Mouse (Mus musculus): ENCODE measurements around the gene Myh7. TPM values are rescaled to one million over a fixed set of nuclear protein-coding genes. Genes with fewer than 3 reads are reported as not detected.
"Not testable (repeated sequence)": the region's sequence is repeated elsewhere in the genome, so short reads cannot be mapped to it uniquely, and the experiment has no call there.

Myh7 gene
- polyA plus RNA-seq, 1 experiment from 2014 or later = 13.1 TPM

- no peak for DNase-seq (ENCODE audit: low spot score)
- ATAC-seq (replicated peaks; ENCODE audit: insufficient number of reproducible peaks, low FRiP score, low TSS enrichment, low read depth) = no peak
- no peak overlapping the region for H3K4me2 ChIP-seq (ENCODE audit: low read depth, low read length)
- no peaks in the 10 kb centered on the region for H3K36me3 ChIP-seq (replicated peaks; ENCODE audit: control insufficient read depth, insufficient read depth, low read depth, low read length)
- H3K27me3 ChIP-seq (ENCODE audit: control insufficient read depth, insufficient read depth, low read length) = no peaks in the 10 kb centered on the region
- 92% methylated on average over 11 of the region's 11 CpGs for WGBS
- no peak overlapping the region for H3K9ac ChIP-seq (replicated peaks; ENCODE audit: low read length)
- H3K4me3 ChIP-seq (ENCODE audit: low read depth, low read length) = no peak overlapping the region
- no peaks in the 10 kb centered on the region for H3K9me3 ChIP-seq (replicated peaks; ENCODE audit: control insufficient read depth, low read length)
- no peaks in the 10 kb centered on the region for H3K4me1 ChIP-seq (ENCODE audit: control insufficient read depth, insufficient read depth, low read length)
- H3K27ac ChIP-seq (replicated peaks; ENCODE audit: low read depth, low read length) = no peak overlapping the region
These were observed 30.7 kb downstream of the Myh7 start for GRCm38 (mm10) chr14:54963727-54964126.

- no peak overlapping the region for H3K4me2 ChIP-seq (ENCODE audit: low read depth, low read length)
- no peak overlapping the region for H3K27ac ChIP-seq (replicated peaks; ENCODE audit: low read depth, low read length)
- DNase-seq (ENCODE audit: low spot score) (no peak), ATAC-seq (replicated peaks; ENCODE audit: insufficient number of reproducible peaks, low FRiP score, low TSS enrichment, low read depth) (no peak)
- H3K9ac ChIP-seq (replicated peaks; ENCODE audit: low read length) = no peak overlapping the region
- H3K4me3 ChIP-seq (ENCODE audit: low read depth, low read length) = no peak overlapping the region
- H3K9me3 ChIP-seq (replicated peaks; ENCODE audit: control insufficient read depth, low read length) = no peaks in the 10 kb centered on the region
- H3K27me3 ChIP-seq (ENCODE audit: control insufficient read depth, insufficient read depth, low read length) = no peaks in the 10 kb centered on the region
- H3K36me3 ChIP-seq (replicated peaks; ENCODE audit: control insufficient read depth, insufficient read depth, low read depth, low read length) = no peaks in the 10 kb centered on the region
- WGBS = 83% methylated on average over 7 of the region's 7 CpGs
- no peaks in the 10 kb centered on the region for H3K4me1 ChIP-seq (ENCODE audit: control insufficient read depth, insufficient read depth, low read length)
These were observed 31.7 kb downstream of the Myh7 start for GRCm38 (mm10) chr14:54962714-54963113.

GRCm38 (mm10) chr14:54961487-54961886 is 32.9 kb downstream of the Myh7 start:
- Histone ChIP-seq H3K36me3 (replicated peaks; ENCODE audit: control insufficient read depth, insufficient read depth, low read depth, low read length) (no peaks in the 10 kb centered on the region), H3K4me3 (ENCODE audit: low read depth, low read length) (no peak overlapping the region), H3K27ac (replicated peaks; ENCODE audit: low read depth, low read length) (no peak overlapping the region), H3K27me3 (ENCODE audit: control insufficient read depth, insufficient read depth, low read length) (no peaks in the 10 kb centered on the region), H3K9ac (replicated peaks; ENCODE audit: low read length) (no peak overlapping the region), H3K4me1 (ENCODE audit: control insufficient read depth, insufficient read depth, low read length) (no peaks in the 10 kb centered on the region), H3K4me2 (ENCODE audit: low read depth, low read length) (no peak overlapping the region), H3K9me3 (replicated peaks; ENCODE audit: control insufficient read depth, low read length) (no peaks in the 10 kb centered on the region)
- DNase-seq (ENCODE audit: low spot score) (no peak), ATAC-seq (replicated peaks; ENCODE audit: insufficient number of reproducible peaks, low FRiP score, low TSS enrichment, low read depth) (no peak)
- 77% methylated on average over 5 of the region's 5 CpGs for WGBS

- DNase-seq (ENCODE audit: low spot score) (peak; percentile 5), ATAC-seq (replicated peaks; ENCODE audit: insufficient number of reproducible peaks, low FRiP score, low TSS enrichment, low read depth) (no peak)
- H3K9me3 ChIP-seq (replicated peaks; ENCODE audit: control insufficient read depth, low read length) = no peaks in the 10 kb centered on the region
- H3K4me1 ChIP-seq (ENCODE audit: control insufficient read depth, insufficient read depth, low read length) = no peaks in the 10 kb centered on the region
- no peak overlapping the region for H3K4me3 ChIP-seq (ENCODE audit: low read depth, low read length)
- WGBS = 68% methylated on average over 10 of the region's 10 CpGs
- H3K27ac ChIP-seq (replicated peaks; ENCODE audit: low read depth, low read length) = no peak overlapping the region
- H3K9ac ChIP-seq (replicated peaks; ENCODE audit: low read length) = no peak overlapping the region
- no peaks in the 10 kb centered on the region for H3K27me3 ChIP-seq (ENCODE audit: control insufficient read depth, insufficient read depth, low read length)
- H3K36me3 ChIP-seq (replicated peaks; ENCODE audit: control insufficient read depth, insufficient read depth, low read depth, low read length) = no peaks in the 10 kb centered on the region
- no peak overlapping the region for H3K4me2 ChIP-seq (ENCODE audit: low read depth, low read length)
These were observed 33.7 kb downstream of the Myh7 start for GRCm38 (mm10) chr14:54960769-54961168.

- not testable (repeated sequence) for H3K27ac ChIP-seq (replicated peaks; ENCODE audit: low read depth, low read length); H3K9ac ChIP-seq (replicated peaks; ENCODE audit: low read length); H3K36me3 ChIP-seq (replicated peaks; ENCODE audit: control insufficient read depth, insufficient read depth, low read depth, low read length); H3K9me3 ChIP-seq (replicated peaks; ENCODE audit: control insufficient read depth, low read length); H3K4me2 ChIP-seq (ENCODE audit: low read depth, low read length); H3K4me3 ChIP-seq (ENCODE audit: low read depth, low read length); ATAC-seq (replicated peaks; ENCODE audit: insufficient number of reproducible peaks, low FRiP score, low TSS enrichment, low read depth); H3K4me1 ChIP-seq (ENCODE audit: control insufficient read depth, insufficient read depth, low read length); DNase-seq (ENCODE audit: low spot score); H3K27me3 ChIP-seq (ENCODE audit: control insufficient read depth, insufficient read depth, low read length)
- 87% methylated on average over 12 of the region's 12 CpGs for whole genome bisulfite sequencing
These were observed 34.4 kb downstream of the Myh7 start for GRCm38 (mm10) chr14:54959853-54960613.

- Histone ChIP-seq H3K4me2 (ENCODE audit: low read depth, low read length) (no peak overlapping the region), H3K9me3 (replicated peaks; ENCODE audit: control insufficient read depth, low read length) (no peaks in the 10 kb centered on the region), H3K27me3 (ENCODE audit: control insufficient read depth, insufficient read depth, low read length) (no peaks in the 10 kb centered on the region), H3K9ac (replicated peaks; ENCODE audit: low read length) (no peak overlapping the region), H3K36me3 (replicated peaks; ENCODE audit: control insufficient read depth, insufficient read depth, low read depth, low read length) (no peaks in the 10 kb centered on the region), H3K4me1 (ENCODE audit: control insufficient read depth, insufficient read depth, low read length) (no peaks in the 10 kb centered on the region), H3K4me3 (ENCODE audit: low read depth, low read length) (no peak overlapping the region), H3K27ac (replicated peaks; ENCODE audit: low read depth, low read length) (no peak overlapping the region)
- 90% methylated on average over 3 of the region's 3 CpGs for WGBS
- no peak for ATAC-seq (replicated peaks; ENCODE audit: insufficient number of reproducible peaks, low FRiP score, low TSS enrichment, low read depth)
- DNase-seq (ENCODE audit: low spot score) = no peak
These were observed 35.2 kb downstream of the Myh7 start for GRCm38 (mm10) chr14:54959197-54959596.

- WGBS = 84% methylated on average over 4 of the region's 4 CpGs
- no peak for ATAC-seq (replicated peaks; ENCODE audit: insufficient number of reproducible peaks, low FRiP score, low TSS enrichment, low read depth)
- DNase-seq (ENCODE audit: low spot score) = no peak
- H3K9me3 ChIP-seq (replicated peaks; ENCODE audit: control insufficient read depth, low read length) = no peaks in the 10 kb centered on the region
- H3K27ac ChIP-seq (replicated peaks; ENCODE audit: low read depth, low read length) = no peak overlapping the region
- no peak overlapping the region for H3K9ac ChIP-seq (replicated peaks; ENCODE audit: low read length)
- H3K4me2 ChIP-seq (ENCODE audit: low read depth, low read length) = no peak overlapping the region
- no peaks in the 10 kb centered on the region for H3K36me3 ChIP-seq (replicated peaks; ENCODE audit: control insufficient read depth, insufficient read depth, low read depth, low read length)
- no peak overlapping the region for H3K4me3 ChIP-seq (ENCODE audit: low read depth, low read length)
- no peaks in the 10 kb centered on the region for H3K4me1 ChIP-seq (ENCODE audit: control insufficient read depth, insufficient read depth, low read length)
- H3K27me3 ChIP-seq (ENCODE audit: control insufficient read depth, insufficient read depth, low read length) = no peaks in the 10 kb centered on the region
These were observed 35.9 kb downstream of the Myh7 start for GRCm38 (mm10) chr14:54958503-54958902.

- ATAC-seq (replicated peaks; ENCODE audit: insufficient number of reproducible peaks, low FRiP score, low TSS enrichment, low read depth) (no peak), DNase-seq (ENCODE audit: low spot score) (no peak)
- Histone ChIP-seq H3K9me3 (replicated peaks; ENCODE audit: control insufficient read depth, low read length) (no peaks in the 10 kb centered on the region), H3K36me3 (replicated peaks; ENCODE audit: control insufficient read depth, insufficient read depth, low read depth, low read length) (no peaks in the 10 kb centered on the region), H3K4me2 (ENCODE audit: low read depth, low read length) (no peak overlapping the region), H3K4me3 (ENCODE audit: low read depth, low read length) (no peak overlapping the region), H3K4me1 (ENCODE audit: control insufficient read depth, insufficient read depth, low read length) (no peaks in the 10 kb centered on the region), H3K27ac (replicated peaks; ENCODE audit: low read depth, low read length) (no peak overlapping the region), H3K9ac (replicated peaks; ENCODE audit: low read length) (no peak overlapping the region), H3K27me3 (ENCODE audit: control insufficient read depth, insufficient read depth, low read length) (no peaks in the 10 kb centered on the region)
- 85% methylated on average over 9 of the region's 9 CpGs for WGBS
These were observed 37.9 kb downstream of the Myh7 start for GRCm38 (mm10) chr14:54956533-54956932.
